Mouse (Mus musculus) embryonic facial prominence, embryonic 11.5 days (tissue): ENCODE data around the gene Cxcr6. TPM values are rescaled to one million over a fixed set of nuclear protein-coding genes. Genes with fewer than 3 reads are reported as not detected.

ENCODE experiments used
- polyA plus RNA-seq: library from polyadenylated mRNA; unstranded; fragments of >200 nt; fragmentation: Nextera tagmentation; extraction: Ambion mirVana; gene quantifications from 2 replicates; pipeline ENCODE4 v1.2.1, GENCODE M21; 2014

The Cxcr6 gene
- polyA plus RNA-seq, 1 experiment from 2014 or later = not detected

Other genes with a start within 250 kb of the Cxcr6 start
- 0.03 and 0.18 TPM in 2 replicates for gene Slc6a20b, start 173.9 kb upstream of the Cxcr6 start, polyA plus RNA-seq
- gene Ccr9, start 128.0 kb upstream of the Cxcr6 start, polyA plus RNA-seq = 0.14 TPM in 1 of 2 replicates, not detected in the other
- 0.13 and 0.18 TPM in 2 replicates for gene Slc6a20a, start 127.6 kb upstream of the Cxcr6 start, polyA plus RNA-seq
- 56.1 and 60.1 TPM in 2 replicates for gene Lztfl1, start 88.8 kb upstream of the Cxcr6 start, polyA plus RNA-seq
- gene Fyco1, start 45.4 kb downstream of the Cxcr6 start, polyA plus RNA-seq = 5.1 and 5.8 TPM in 2 replicates
- not detected in 2 replicates for gene Xcr1, start 55.6 kb downstream of the Cxcr6 start, polyA plus RNA-seq
- 0.98 and 1.3 TPM in 2 replicates for gene Ccr1, start 162.2 kb downstream of the Cxcr6 start, polyA plus RNA-seq
- not detected in 2 replicates for gene Ccr1l1, start 171.9 kb downstream of the Cxcr6 start, polyA plus RNA-seq
- gene Ccr3, start 215.5 kb downstream of the Cxcr6 start, polyA plus RNA-seq = not detected in 2 replicates